Mouse (Mus musculus): ENCODE data around the gene Erh. TPM values are rescaled to one million over a fixed set of nuclear protein-coding genes. Genes with fewer than 3 reads are reported as not detected.

Erh gene
- polyA plus RNA-seq, 1 experiment = 30.6 TPM

GRCm38 (mm10) chr12:80668391-80668790, 24.2 kb upstream of the Erh start:
- TF ChIP-seq POLR2A (IDR thresholded peaks at IDR 0.05; ENCODE audit: borderline replicate concordance, low read depth, low read length) (no peak), CTCF (IDR thresholded peaks at IDR 0.05; ENCODE audit: low read depth, low read length) (no peak)
- Histone ChIP-seq H3K27ac (ENCODE audit: insufficient read depth, low read depth, low read length) (0 out of 2 replicates have a peak overlapping the region, but pooled peaks have one; percentile 43), H3K4me1 (ENCODE audit: control insufficient read depth, insufficient read depth, low read length) (peaks cover 12% of the 10 kb centered on the region), H3K4me3 (ENCODE audit: insufficient read depth, low read length) (no peak overlapping the region)

DNA sequence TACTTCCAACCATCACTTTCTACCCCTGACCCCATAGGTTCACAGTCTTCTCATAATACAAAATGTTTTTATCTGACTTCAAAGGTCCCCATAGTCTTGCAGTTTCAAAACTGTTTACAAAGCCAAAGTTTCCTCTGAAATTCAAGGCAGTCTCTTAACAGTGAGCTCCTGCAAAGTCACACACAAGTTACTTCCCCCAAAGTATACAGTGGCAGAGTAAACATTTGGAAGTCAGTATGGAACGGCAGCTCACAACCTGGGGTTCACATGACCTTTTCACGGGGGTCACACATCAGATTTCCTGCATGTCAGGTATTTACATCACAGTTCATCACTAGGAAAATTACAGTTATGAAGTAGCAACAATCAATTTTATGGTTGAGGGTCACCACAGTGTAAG, 19.8 kb upstream of the Erh start:
- Histone ChIP-seq H3K4me1 (ENCODE audit: control insufficient read depth, insufficient read depth, low read length) (peaks cover 17% of the 10 kb centered on the region), H3K27ac (ENCODE audit: insufficient read depth, low read depth, low read length) (no peak overlapping the region), H3K4me3 (ENCODE audit: insufficient read depth, low read length) (no peak overlapping the region)
- TF ChIP-seq POLR2A (IDR thresholded peaks at IDR 0.05; ENCODE audit: borderline replicate concordance, low read depth, low read length) = no peak
- no peak for TF ChIP-seq CTCF (IDR thresholded peaks at IDR 0.05; ENCODE audit: low read depth, low read length)

DNA sequence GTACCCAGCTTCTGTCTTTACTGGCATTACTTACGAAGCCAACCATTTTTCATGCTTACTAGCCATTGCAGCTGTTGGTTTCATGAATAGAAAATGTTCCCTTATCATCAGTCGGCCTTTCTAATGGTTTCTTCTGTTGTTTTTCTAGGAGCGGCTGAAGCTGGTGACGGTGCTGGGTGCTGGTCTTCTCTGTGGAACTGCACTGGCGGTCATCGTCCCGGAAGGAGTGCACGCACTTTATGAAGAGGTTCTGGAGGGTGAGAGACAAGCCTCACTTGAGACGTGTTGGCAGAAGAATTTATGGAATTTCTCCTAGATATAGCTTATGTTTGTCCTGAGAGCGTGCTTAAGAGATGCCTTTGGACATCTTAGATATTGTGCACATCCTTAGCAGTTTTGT, 18.2 kb upstream of the Erh start:
- H3K4me3 ChIP-seq (ENCODE audit: insufficient read depth, low read length) = no peak overlapping the region
- H3K4me1 ChIP-seq (ENCODE audit: control insufficient read depth, insufficient read depth, low read length) = peaks cover 10% of the 10 kb centered on the region
- no peak overlapping the region for H3K27ac ChIP-seq (ENCODE audit: insufficient read depth, low read depth, low read length)
- no peak for TF ChIP-seq POLR2A (IDR thresholded peaks at IDR 0.05; ENCODE audit: borderline replicate concordance, low read depth, low read length)
- no peak for TF ChIP-seq CTCF (IDR thresholded peaks at IDR 0.05; ENCODE audit: low read depth, low read length)

DNA sequence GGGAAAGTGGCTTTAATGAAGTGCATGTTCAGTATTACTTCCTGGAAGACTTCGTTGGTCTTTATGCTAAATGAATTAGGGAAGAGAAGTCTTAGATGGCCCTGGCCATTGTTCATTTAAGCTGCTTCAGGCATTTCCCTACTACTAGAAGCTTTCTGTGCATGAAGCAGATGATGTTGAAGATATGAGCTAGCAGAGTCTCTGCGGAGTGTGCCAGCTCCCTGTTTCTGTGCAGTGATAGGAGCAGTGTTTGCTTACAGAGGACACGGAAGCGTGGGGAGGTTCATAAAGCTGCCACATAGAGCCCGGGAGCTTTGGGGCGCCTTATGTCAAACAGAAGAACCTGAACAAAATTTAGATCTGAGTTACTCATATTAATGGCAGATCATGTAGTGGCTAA, 14.5 kb upstream of the Erh start:
- Histone ChIP-seq H3K4me3 (ENCODE audit: insufficient read depth, low read length) (no peak overlapping the region), H3K4me1 (ENCODE audit: control insufficient read depth, insufficient read depth, low read length) (peaks cover 10% of the 10 kb centered on the region)
- no peak for TF ChIP-seq CTCF (IDR thresholded peaks at IDR 0.05; ENCODE audit: low read depth, low read length)
- no peak for TF ChIP-seq POLR2A (IDR thresholded peaks at IDR 0.05; ENCODE audit: borderline replicate concordance, low read depth, low read length)

GRCm38 (mm10) chr12:80654659-80655025, 10.5 kb upstream of the Erh start:
- Histone ChIP-seq H3K4me3 (ENCODE audit: insufficient read depth, low read length) (no peak overlapping the region), H3K4me1 (ENCODE audit: control insufficient read depth, insufficient read depth, low read length) (peaks cover 2% of the 10 kb centered on the region; the same call in 1 of the 2 replicates), H3K27ac (ENCODE audit: insufficient read depth, low read depth, low read length) (no peak overlapping the region)
- TF ChIP-seq POLR2A (IDR thresholded peaks at IDR 0.05; ENCODE audit: borderline replicate concordance, low read depth, low read length) = no peak
- TF ChIP-seq CTCF (IDR thresholded peaks at IDR 0.05; ENCODE audit: low read depth, low read length) = no peak

More for the DNA sequence above, 14.5 kb upstream of the Erh start:
- H3K27ac ChIP-seq (ENCODE audit: insufficient read depth, low read depth, low read length) = no peak overlapping the region

DNA sequence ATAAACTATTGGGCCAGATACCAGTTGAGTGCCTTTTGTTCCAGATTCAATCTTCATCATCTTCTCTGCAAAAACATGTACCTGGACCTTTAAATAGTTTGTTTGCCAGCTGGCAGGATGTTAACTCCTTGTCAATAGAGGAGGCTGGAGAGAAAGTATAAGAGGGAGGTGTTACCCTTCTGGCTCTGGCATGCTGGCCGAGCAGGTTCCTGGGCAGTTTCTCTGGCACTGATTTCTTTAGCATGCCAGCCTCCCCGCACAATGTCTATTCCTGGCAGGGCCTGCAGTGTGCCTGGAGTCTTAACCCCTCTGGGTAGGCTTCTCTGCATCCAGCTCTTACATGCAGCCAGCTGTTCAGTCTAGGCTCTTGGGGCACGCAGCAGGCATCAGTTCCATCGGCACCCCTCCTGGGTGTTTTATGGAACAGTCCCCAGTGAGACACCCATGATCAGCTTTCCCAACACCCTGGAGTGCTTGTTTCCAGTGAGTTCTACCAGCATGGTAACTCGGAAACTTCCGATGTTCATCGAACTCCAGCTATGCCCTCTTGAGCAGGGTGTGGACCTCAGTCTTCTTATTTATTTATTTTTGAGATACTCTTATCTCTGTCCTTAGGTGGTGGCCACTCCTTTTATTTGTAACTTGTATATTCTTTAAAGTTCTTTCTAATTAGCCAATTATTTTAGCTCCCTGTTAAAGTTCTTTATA, 10.0 kb upstream of the Erh start:
- TF ChIP-seq POLR2A (IDR thresholded peaks at IDR 0.05; ENCODE audit: borderline replicate concordance, low read depth, low read length) = no peak
- no peak for TF ChIP-seq CTCF (IDR thresholded peaks at IDR 0.05; ENCODE audit: low read depth, low read length)
- H3K4me3 ChIP-seq (ENCODE audit: insufficient read depth, low read length) = no peak overlapping the region
- H3K4me1 ChIP-seq (ENCODE audit: control insufficient read depth, insufficient read depth, low read length) = peaks cover 2% of the 10 kb centered on the region; the same call in 1 of the 2 replicates
- H3K27ac ChIP-seq (ENCODE audit: insufficient read depth, low read depth, low read length) = no peak overlapping the region

- Histone ChIP-seq H3K4me3 (ENCODE audit: insufficient read depth, low read length) (no peak overlapping the region), H3K27ac (ENCODE audit: insufficient read depth, low read depth, low read length) (no peak overlapping the region)
Measured at GRCm38 (mm10) chr12:80646377-80646776, 2.2 kb upstream of the Erh start.

DNA sequence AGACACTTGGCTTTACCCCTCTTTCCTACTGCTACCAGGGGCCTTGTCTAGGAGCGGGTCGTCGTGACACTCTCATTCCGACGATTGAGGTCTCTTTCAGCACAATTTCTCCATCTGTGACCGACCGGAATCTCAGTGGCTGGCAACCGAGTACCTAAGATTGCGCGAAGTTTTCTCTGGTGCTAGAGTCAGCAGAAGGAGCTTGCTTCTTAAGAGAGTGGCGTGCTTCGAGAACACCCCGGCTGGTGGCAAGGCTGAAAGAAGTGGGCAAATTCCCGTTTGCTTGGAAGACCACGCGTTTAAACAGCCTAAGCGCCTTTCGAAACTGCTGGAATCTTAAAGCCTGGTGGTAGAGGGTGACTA, 346 bp upstream of the Erh start:
- peaks cover 15% of the 10 kb centered on the region for H3K4me1 ChIP-seq (ENCODE audit: control insufficient read depth, insufficient read depth, low read length)
- no peak overlapping the region; the same call in 1 of the 2 replicates for H3K27ac ChIP-seq (ENCODE audit: insufficient read depth, low read depth, low read length)
- TF ChIP-seq CTCF (IDR thresholded peaks at IDR 0.05; ENCODE audit: low read depth, low read length) = no peak
- TF ChIP-seq POLR2A (IDR thresholded peaks at IDR 0.05; ENCODE audit: borderline replicate concordance, low read depth, low read length) = no peak
- H3K4me3 ChIP-seq (ENCODE audit: insufficient read depth, low read length) = peak overlapping the region; percentile 79

More at GRCm38 (mm10) chr12:80646377-80646776, 2.2 kb upstream of the Erh start:
- peaks cover 15% of the 10 kb centered on the region for H3K4me1 ChIP-seq (ENCODE audit: control insufficient read depth, insufficient read depth, low read length)
- TF ChIP-seq POLR2A (IDR thresholded peaks at IDR 0.05; ENCODE audit: borderline replicate concordance, low read depth, low read length) = no peak
- no peak for TF ChIP-seq CTCF (IDR thresholded peaks at IDR 0.05; ENCODE audit: low read depth, low read length)

DNA sequence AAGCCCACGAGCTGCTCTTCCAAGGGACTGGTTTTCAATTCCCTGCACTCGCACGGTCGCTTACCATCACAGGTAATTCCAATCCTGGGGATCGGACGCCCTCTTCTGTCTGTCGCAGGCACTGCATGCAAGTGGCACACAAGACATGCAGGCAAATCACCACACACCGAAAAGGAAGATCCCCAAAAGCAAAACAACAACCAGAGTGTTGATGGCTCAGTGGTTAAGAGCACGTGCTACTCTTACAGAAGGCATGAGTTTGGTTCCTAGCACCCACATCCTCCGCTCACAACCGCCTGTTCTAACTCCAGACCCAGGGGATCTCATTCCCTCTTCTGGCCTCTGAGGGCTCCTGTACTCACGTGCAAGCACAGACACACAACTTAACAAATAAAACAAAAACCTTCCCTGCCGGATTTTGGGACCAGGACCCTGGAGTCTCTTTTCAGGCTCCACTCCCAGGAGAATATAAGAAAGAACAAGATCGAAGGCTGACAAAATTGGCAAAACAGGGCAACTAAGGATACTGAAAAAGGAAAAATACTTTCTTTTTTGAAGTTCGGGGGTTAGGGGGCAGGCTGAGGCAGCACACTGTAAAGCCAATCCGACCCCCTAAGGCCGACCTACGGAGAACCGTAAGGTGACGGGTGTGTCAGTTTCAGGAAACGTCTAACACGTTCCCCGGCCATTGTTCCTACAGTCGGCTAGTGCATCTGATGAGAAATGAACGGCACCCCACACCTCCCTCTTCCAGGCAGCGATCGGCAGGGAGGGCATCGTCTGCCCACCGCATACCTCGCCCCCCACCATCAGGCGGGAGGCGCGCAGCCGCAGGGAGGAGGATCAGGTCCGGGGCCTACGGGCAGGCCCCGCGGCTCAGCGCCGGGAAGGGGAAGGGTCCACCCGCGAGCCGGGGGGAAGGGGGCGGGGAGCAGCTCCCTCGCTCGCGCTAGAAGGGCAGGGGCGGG, 1.1 kb downstream of the Erh start:
- H3K4me3 ChIP-seq (ENCODE audit: insufficient read depth, low read length) = peak overlapping the region; percentile 79
- peaks cover 15% of the 10 kb centered on the region for H3K4me1 ChIP-seq (ENCODE audit: control insufficient read depth, insufficient read depth, low read length)
- peak overlapping the region; percentile 22 for H3K27ac ChIP-seq (ENCODE audit: insufficient read depth, low read depth, low read length)
- peak; percentile 78 for TF ChIP-seq CTCF (IDR thresholded peaks at IDR 0.05; ENCODE audit: low read depth, low read length)
- TF ChIP-seq POLR2A (IDR thresholded peaks at IDR 0.05; ENCODE audit: borderline replicate concordance, low read depth, low read length) = no peak

DNA sequence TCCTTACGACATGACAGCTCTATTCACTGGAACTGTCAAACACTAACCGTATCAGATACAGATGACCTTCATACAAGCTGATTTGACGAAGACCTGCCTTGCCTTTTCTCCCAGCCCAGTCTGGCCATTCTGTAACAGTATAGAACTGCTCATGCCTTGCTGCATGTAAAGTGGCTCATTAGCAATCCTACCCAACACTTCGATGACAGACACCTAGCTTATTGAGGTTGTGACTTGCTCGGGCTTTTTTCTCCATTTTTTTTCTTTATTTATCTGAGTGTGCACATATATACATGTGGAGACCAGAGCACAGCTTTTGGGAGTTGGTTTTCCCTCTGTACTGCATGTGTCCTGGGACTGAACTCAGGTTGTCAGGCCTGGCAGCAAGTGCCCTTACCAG, 12.4 kb downstream of the Erh start:
- Histone ChIP-seq H3K4me3 (ENCODE audit: insufficient read depth, low read length) (no peak overlapping the region), H3K27ac (ENCODE audit: insufficient read depth, low read depth, low read length) (no peak overlapping the region), H3K4me1 (ENCODE audit: control insufficient read depth, insufficient read depth, low read length) (no peaks in the 10 kb centered on the region)
- TF ChIP-seq POLR2A (IDR thresholded peaks at IDR 0.05; ENCODE audit: borderline replicate concordance, low read depth, low read length) (no peak), CTCF (IDR thresholded peaks at IDR 0.05; ENCODE audit: low read depth, low read length) (no peak)
